Comparison of ENCODE assay signal across 8 mouse cellular contexts in the genomic region with DNA sequence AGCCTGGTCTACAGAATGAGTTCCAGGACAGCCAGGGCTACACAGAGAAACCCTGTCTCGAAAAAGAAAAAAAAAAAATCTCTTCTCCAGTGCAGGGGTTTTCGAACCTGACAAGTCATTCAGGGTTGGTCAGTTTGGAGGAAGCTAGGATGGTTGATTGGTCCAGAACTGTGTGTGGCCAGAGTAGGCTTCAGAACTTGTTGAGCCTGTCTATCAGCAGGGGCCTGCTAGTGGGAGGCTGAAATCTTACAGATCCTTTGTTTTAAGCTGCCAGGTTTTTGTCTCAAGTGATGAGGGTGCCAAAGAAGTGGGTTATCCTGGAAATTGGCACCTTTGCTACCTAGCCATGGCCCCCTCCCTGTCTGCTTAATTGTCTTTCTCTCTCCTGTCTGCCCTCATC. TPM values are rescaled to one million over a fixed set of nuclear protein-coding genes. Genes with fewer than 3 reads are reported as not detected.
DNase-seq lines count a peak whose midpoint lies in the region; ATAC-seq lines count a peak whose summit lies in the region.
"Had no signal": no experiment of that assay in that cellular context is flagged by ENCODE, and none has a peak within 500 bp of the region (broad histone marks: within the 10 kb centered on the region; RNA-seq: fewer than 3 reads in every experiment).

No protein-coding gene starts in this region.

- peaks cover 26% of the 10 kb centered on the region for H3K27me3 ChIP-seq in neural tube, embryonic 13.5 days

- H3K4me3 ChIP-seq in neural tube, embryonic 13.5 days, result no peak overlapping the region

- DNase-seq in kidney, adult 18-20 months, result peak; percentile 16
- DNase-seq in kidney, postnatal 10 days, result no peak
- no peak for DNase-seq in neural tube, embryonic 10.5 days (ENCODE audit: extremely low spot score, low spot score)
- DNase-seq in spleen, postnatal 36 days (ENCODE audit: low spot score in 2 of 2), result no peak
- DNase-seq in cerebellum, adult 11-12 months, result no peak
- DNase-seq: cerebellum, adult 11 months had no signal

- peak overlapping the region; percentile 7; the same call in 1 of the 2 replicates for H3K4me2 ChIP-seq in neural tube, embryonic 13.5 days

- no peaks in the 10 kb centered on the region for H3K36me3 ChIP-seq in neural tube, embryonic 13.5 days

- no peak for ATAC-seq in neural tube, embryonic 13.5 days (ENCODE audit: low read depth)
- ATAC-seq in erythroblast, adult 5-6 weeks (replicated peaks; ENCODE audit: low FRiP score, poor library complexity, severe bottlenecking), result peak; percentile 48

- H3K4me1 ChIP-seq in neural tube, embryonic 13.5 days (replicated peaks), result 0 out of 2 replicates have a peak, but pooled peaks cover 5% of the 10 kb centered on the region

- 78% methylated on average over 2 of the region's 2 CpGs for WGBS in neural tube, embryonic 13.5 days

- H3K27ac ChIP-seq in neural tube, embryonic 13.5 days (replicated peaks), result no peak overlapping the region

- no peaks in the 10 kb centered on the region for H3K9me3 ChIP-seq in neural tube, embryonic 13.5 days

- no peak overlapping the region for H3K9ac ChIP-seq in neural tube, embryonic 13.5 days

RNA-seq across cellular contexts. Expression of gene Car2, which starts 3.0 kb away (rescaled TPM):
- 24.4 and 28.4 TPM in 2 replicates for polyA plus RNA-seq in neural tube, embryonic 13.5 days (2015; fragmentation: Nextera tagmentation; extraction: Ambion mirVana)
- 2,221 and 2,248 TPM in 2 replicates for total RNA-seq in erythroblast, adult 5-6 weeks (2015; ENCODE audit: low replicate concordance)
- total RNA-seq in erythroblast, adult 5-6 weeks (2017; ENCODE audit: low replicate concordance), result 2,517 and 3,025 TPM in 2 replicates

RNA-seq across cellular contexts. Expression of gene Car3, which starts 25.8 kb away (rescaled TPM):
- polyA plus RNA-seq in neural tube, embryonic 13.5 days (2015; fragmentation: Nextera tagmentation; extraction: Ambion mirVana), result 10.0 and 10.1 TPM in 2 replicates
- 0.38 TPM in 1 of 2 replicates, not detected in the other for total RNA-seq in erythroblast, adult 5-6 weeks (2015; ENCODE audit: low replicate concordance)
- 0.85 TPM in 1 of 2 replicates, not detected in the other for total RNA-seq in erythroblast, adult 5-6 weeks (2017; ENCODE audit: low replicate concordance)
